Mouse (Mus musculus): Measurements from ENCODE around the gene Sorcs3.

DNA sequence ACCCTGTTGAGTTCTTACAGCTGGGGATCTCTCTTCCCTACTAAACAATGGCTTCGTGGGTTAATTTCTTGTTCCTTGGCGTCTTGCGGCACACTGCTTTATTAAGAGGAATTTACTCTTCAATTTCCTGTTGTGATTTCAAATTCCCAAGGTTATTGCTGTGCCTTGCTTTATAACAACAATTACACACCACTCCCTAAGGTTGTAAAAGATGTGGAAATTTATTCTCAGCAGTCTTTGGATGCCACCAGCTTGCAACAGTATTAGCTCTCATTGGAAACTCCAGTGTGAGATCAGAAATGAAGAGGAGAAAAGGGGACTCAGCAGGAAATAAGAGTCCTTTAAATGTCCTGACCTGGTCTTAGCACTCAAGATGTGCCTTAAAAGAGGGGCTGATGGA, 641.9 kb downstream of the Sorcs3 start:
- TF ChIP-seq TCF12 (IDR thresholded peaks at IDR 0.05; ENCODE audit: low read depth, low read length) (no peak), CHD2 (IDR thresholded peaks at IDR 0.05; ENCODE audit: low read length) (no peak), EP300 (IDR thresholded peaks at IDR 0.05; ENCODE audit: low read depth in 1 of 2, low read length in 2 of 2) (no peak), ZMIZ1 (IDR thresholded peaks at IDR 0.05; ENCODE audit: low read depth, low read length) (no peak), CTCF (IDR thresholded peaks at IDR 0.05 in 2 of 3, conservative IDR thresholded peaks at IDR 0.05 in 1 of 3; ENCODE audit: control insufficient read depth in 1 of 3, insufficient read depth in 1 of 3, low read depth in 2 of 3, low read length in 3 of 3, poor library complexity in 1 of 3, severe bottlenecking in 1 of 3) (no peak), POLR2A (IDR thresholded peaks at IDR 0.05; ENCODE audit: control insufficient read depth in 1 of 2, insufficient read depth in 1 of 2, low read depth in 1 of 2, low read length in 2 of 2, poor library complexity in 1 of 2) (no peak), MYC (IDR thresholded peaks at IDR 0.05; ENCODE audit: low read depth, low read length) (no peak), MAX (IDR thresholded peaks at IDR 0.05; ENCODE audit: low read length) (no peak), ZNF384 (IDR thresholded peaks at IDR 0.05; ENCODE audit: low read depth, low read length) (no peak), ZKSCAN1 (IDR thresholded peaks at IDR 0.05; ENCODE audit: low read depth, low read length) (no peak), E2F4 (IDR thresholded peaks at IDR 0.05; ENCODE audit: borderline replicate concordance, low read depth, low read length) (no peak), NRF1 (IDR thresholded peaks at IDR 0.05; ENCODE audit: insufficient read depth, low read depth, low read length, poor library complexity, severe bottlenecking) (no peak)
